Mouse (Mus musculus) stomach, postnatal 0 days (tissue): ENCODE measurements around the gene Trim69. TPM values are rescaled to one million over a fixed set of nuclear protein-coding genes. Genes with fewer than 3 reads are reported as not detected.

Experiments used
- ATAC-seq: fragments of 200-750 bp; cut with Nextera tagmentation; 2 replicates; pipeline ENCODE4 v1.8.0; 2017; ENCODE audit not compliant: low FRiP score, low TSS enrichment
- DNase-seq: peaks from one replicate; pipeline ENCODE4 v3.0.0-alpha.2; 2016; ENCODE audit warnings: low spot score
- H3K27ac ChIP-seq: fragments of 300-500 bp; sonication (generic); replicated peaks from 2 replicates; pipeline ENCODE4 v1.5.1; 2014; ENCODE audit warnings: mild to moderate bottlenecking, control low read depth
- H3K27me3 ChIP-seq: fragments of 300-500 bp; sonication (generic); 2 replicates; pipeline ENCODE4 v1.6.1; 2014; ENCODE audit warnings: low read length; ENCODE audit not compliant: control insufficient read depth, insufficient read depth
- H3K36me3 ChIP-seq: fragments of 300-500 bp; sonication (generic); 2 replicates; pipeline ENCODE4 v1.6.1; 2014; ENCODE audit warnings: low read length, mixed read lengths; ENCODE audit not compliant: control insufficient read depth, insufficient read depth
- H3K4me1 ChIP-seq: fragments of 300-500 bp; sonication (generic); replicated peaks from 2 replicates; pipeline ENCODE4 v1.6.1; 2014; ENCODE audit warnings: antibody characterized with exemption; ENCODE audit not compliant: control insufficient read depth, insufficient read depth
- H3K4me2 ChIP-seq: fragments of 300-500 bp; sonication (generic); replicated peaks from 2 replicates; pipeline ENCODE4 v1.6.1; 2014; ENCODE audit warnings: low read depth, mild to moderate bottlenecking, control low read depth, moderate library complexity
- H3K4me3 ChIP-seq: fragments of 300-500 bp; sonication (generic); 2 replicates; pipeline ENCODE4 v1.5.1; 2014; ENCODE audit warnings: low read depth, low read length, control low read depth
- H3K9ac ChIP-seq: fragments of 300-500 bp; sonication (generic); 2 replicates; pipeline ENCODE4 v1.6.1; 2014; ENCODE audit warnings: mild to moderate bottlenecking, low read length, control low read depth, mixed read lengths
- H3K9me3 ChIP-seq: fragments of 300-500 bp; sonication (generic); 2 replicates; pipeline ENCODE4 v1.6.1; 2016; ENCODE audit warnings: low read length; ENCODE audit not compliant: control insufficient read depth
- CTCF ChIP-seq: IDR thresholded peaks from 2 replicates; pipeline ENCODE4 v1.5.1; 2016; ENCODE audit warnings: antibody characterized with exemption, low read depth, mild to moderate bottlenecking, moderate library complexity
- EP300 ChIP-seq: optimal IDR thresholded peaks from 2 replicates; pipeline ENCODE3; 2016; ENCODE audit warnings: antibody characterized with exemption
- polyA plus RNA-seq: library from polyadenylated mRNA; unstranded; fragments of >200 nt; fragmentation: Nextera tagmentation; extraction: Ambion mirVana; gene quantifications from 2 replicates; pipeline ENCODE4 v1.2.1, GENCODE M21; 2015

The Trim69 gene
- polyA plus RNA-seq, 1 experiment from 2014 or later = not detected

DNA sequence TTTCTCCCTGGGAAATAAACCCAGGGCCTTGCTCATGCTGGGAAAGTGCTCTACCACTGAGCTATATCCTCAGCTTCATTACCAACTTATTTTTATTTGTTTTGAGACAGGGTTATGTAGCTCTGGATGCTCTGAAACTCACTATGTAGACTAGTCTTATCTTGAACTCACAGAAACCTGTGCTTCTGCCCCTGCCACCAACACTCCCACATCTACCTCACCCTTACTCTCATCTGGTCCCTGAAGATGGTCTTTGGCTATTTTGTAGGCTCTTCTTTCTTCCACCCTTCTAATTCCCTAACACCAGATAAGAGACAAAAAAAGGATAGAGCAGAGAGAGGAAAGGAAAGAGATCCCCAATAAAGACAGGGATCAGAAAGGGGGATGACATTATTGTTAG lies 63.2 kb downstream of the Trim69 start:
- no peak for TF ChIP-seq CTCF
- TF ChIP-seq EP300 = no peak
- Histone ChIP-seq H3K9me3 (no peaks in the 10 kb centered on the region), H3K4me3 (no peak overlapping the region), H3K9ac (no peak overlapping the region), H3K4me2 (no peak overlapping the region), H3K27me3 (no peaks in the 10 kb centered on the region), H3K4me1 (no peaks in the 10 kb centered on the region), H3K27ac (no peak overlapping the region), H3K36me3 (no peaks in the 10 kb centered on the region)
- DNase-seq = no peak
- ATAC-seq = no peak

Other genes with a start within 250 kb of the Trim69 start
- 17.7 and 19.0 TPM in 2 replicates for gene Ctdspl2, start 204.7 kb upstream of the Trim69 start, polyA plus RNA-seq
- gene Mageb3, start 204.6 kb upstream of the Trim69 start, polyA plus RNA-seq = 0.04 and 0.06 TPM in 2 replicates
- gene Eif3j1, start 132.2 kb upstream of the Trim69 start, polyA plus RNA-seq = 8.6 and 9.5 TPM in 2 replicates
- gene Spg11, start 42.3 kb upstream of the Trim69 start, polyA plus RNA-seq = 2.7 and 3.2 TPM in 2 replicates
- gene B2m, start 13.0 kb upstream of the Trim69 start, polyA plus RNA-seq = 445 and 475 TPM in 2 replicates
- not detected in 2 replicates for gene Patl2, start 25.5 kb downstream of the Trim69 start, polyA plus RNA-seq
- not detected in 2 replicates for gene Terb2, start 25.6 kb downstream of the Trim69 start, polyA plus RNA-seq
- gene Sord, start 74.0 kb downstream of the Trim69 start, polyA plus RNA-seq = 49.7 and 51.2 TPM in 2 replicates
- gene Duox2, start 137.7 kb downstream of the Trim69 start, polyA plus RNA-seq = 15.2 and 17.2 TPM in 2 replicates
- 98.8 and 101 TPM in 2 replicates for gene Duoxa2, start 138.2 kb downstream of the Trim69 start, polyA plus RNA-seq
- gene Duoxa1, start 153.0 kb downstream of the Trim69 start, polyA plus RNA-seq = 17.3 and 19.4 TPM in 2 replicates
- 3.5 and 4.3 TPM in 2 replicates for gene Duox1, start 155.0 kb downstream of the Trim69 start, polyA plus RNA-seq
- gene Shf, start 208.5 kb downstream of the Trim69 start, polyA plus RNA-seq = 1.6 and 1.7 TPM in 2 replicates